9 mouse cellular contexts compared by ENCODE assay signal in genomic region chr4:149097956-149098355, GRCm38 (mm10). TPM values are rescaled to one million over a fixed set of nuclear protein-coding genes. Genes with fewer than 3 reads are reported as not detected.
DNase-seq lines count a peak whose midpoint lies in the region; ATAC-seq and TF ChIP-seq lines count a peak whose summit lies in the region.
"Had no signal": no experiment of that assay in that cellular context is flagged by ENCODE, and none has a peak within 500 bp of the region (broad histone marks: within the 10 kb centered on the region; RNA-seq: fewer than 3 reads in every experiment).

No protein-coding gene starts in this region.

- H3K27me3 ChIP-seq in megakaryocyte, embryonic 14.5 days (replicated peaks) = no peaks in the 10 kb centered on the region
- no peaks in the 10 kb centered on the region for H3K27me3 ChIP-seq in limb, embryonic 10.5 days (ENCODE audit: low read depth, poor library complexity, severe bottlenecking)
- no peaks in the 10 kb centered on the region for H3K27me3 ChIP-seq in stomach, embryonic 16.5 days (ENCODE audit: control insufficient read depth, insufficient read depth, low read length)

- H3K4me1 ChIP-seq in megakaryocyte, embryonic 14.5 days = peaks cover 29% of the 10 kb centered on the region
- peaks cover 15% of the 10 kb centered on the region for H3K4me1 ChIP-seq in limb, embryonic 10.5 days
- H3K4me1 ChIP-seq in stomach, embryonic 16.5 days (ENCODE audit: control insufficient read depth, insufficient read depth, low read length) = peaks cover 10% of the 10 kb centered on the region

- H3K4me2 ChIP-seq in stomach, embryonic 16.5 days (ENCODE audit: low read depth, low read length) = peak overlapping the region; percentile 99; the same call in 1 of the 2 replicates

- DNase-seq in gastrocnemius, adult 2 months = no peak
- DNase-seq in gastrocnemius, adult 8-10 months (ENCODE audit: low spot score in 2 of 2) = no peak
- DNase-seq in limb, embryonic 10.5 days (ENCODE audit: low spot score) = no peak
- DNase-seq in layer of hippocampus, adult 18-20 months (ENCODE audit: low spot score in 2 of 2) = no peak
- DNase-seq in thymus, postnatal 4 days = no peak

- H3K4me3 ChIP-seq in gastrocnemius, adult 2 months = peak overlapping the region; percentile 86
- peak overlapping the region; percentile 98 for H3K4me3 ChIP-seq in megakaryocyte, embryonic 14.5 days (replicated peaks)
- peak overlapping the region; percentile 82 for H3K4me3 ChIP-seq in limb, embryonic 10.5 days
- H3K4me3 ChIP-seq in stomach, embryonic 16.5 days (replicated peaks; ENCODE audit: low read length) = peak overlapping the region; percentile 100

- H3K27ac ChIP-seq in gastrocnemius, adult 2 months = no peak overlapping the region
- no peak overlapping the region for H3K27ac ChIP-seq in limb, embryonic 10.5 days
- 0 out of 2 replicates have a peak overlapping the region, but pooled peaks have one; percentile 18 for H3K27ac ChIP-seq in stomach, embryonic 16.5 days (ENCODE audit: low read length)

- H3K9ac ChIP-seq in stomach, embryonic 16.5 days (ENCODE audit: low read length) = peak overlapping the region; percentile 97

- TF ChIP-seq CTCF in gastrocnemius, adult 2 months (IDR thresholded peaks at IDR 0.05) = no peak

- WGBS in limb, embryonic 10.5 days = 85% methylated on average over 3 of the region's 3 CpGs
- WGBS in stomach, embryonic 16.5 days = 67% methylated on average over 3 of the region's 3 CpGs

- H3K36me3 ChIP-seq in megakaryocyte, embryonic 14.5 days (replicated peaks; ENCODE audit: low read length) = peaks cover 12% of the 10 kb centered on the region
- H3K36me3 ChIP-seq in limb, embryonic 10.5 days = peaks cover 14% of the 10 kb centered on the region
- H3K36me3 ChIP-seq in stomach, embryonic 16.5 days (ENCODE audit: control insufficient read depth, insufficient read depth, low read length) = peaks cover 5% of the 10 kb centered on the region; the same call in 1 of the 2 replicates

- H3K9me3 ChIP-seq in megakaryocyte, embryonic 14.5 days = no peaks in the 10 kb centered on the region
- no peaks in the 10 kb centered on the region for H3K9me3 ChIP-seq in limb, embryonic 10.5 days (replicated peaks)
- H3K9me3 ChIP-seq in stomach, embryonic 16.5 days (replicated peaks; ENCODE audit: control insufficient read depth, low read length) = no peaks in the 10 kb centered on the region

- ATAC-seq in megakaryocyte, adult 5-6 weeks (ENCODE audit: poor library complexity, severe bottlenecking) = no peak
- ATAC-seq in stomach, embryonic 16.5 days (ENCODE audit: insufficient read depth, low FRiP score) = no peak

- intact Hi-C loops in gastrocnemius, adult 2 months (cut with DNase I) = no loop called here

RNA-seq across cellular contexts. Expression of gene Pex14, which starts 1.7 kb away (rescaled TPM):
- 10 to 100 TPM; 21.6 to 24.3 TPM for total RNA-seq in gastrocnemius, adult 2 months (2021)
- 10 to 100 TPM; 21.1 to 23.9 (median 23.4) TPM for total RNA-seq in gastrocnemius, adult 8-10 months (2022)
- 40.1 and 45.3 TPM in 2 replicates for polyA plus RNA-seq in megakaryocyte, embryonic 14.5 days (2012; ENCODE audit: insufficient read depth, low replicate concordance)
- 7.7 and 7.8 TPM in 2 replicates for total RNA-seq in megakaryocyte, adult 5-6 weeks (2015)
- total RNA-seq in megakaryocyte, adult 5-6 weeks (2017) = 10.7 and 12.3 TPM in 2 replicates
- polyA plus RNA-seq in limb, embryonic 10.5 days (2016; fragmentation: Nextera tagmentation; extraction: Ambion mirVana) = 65.0 and 66.1 TPM in 2 replicates
- polyA plus RNA-seq in stomach, embryonic 16.5 days (2015; fragmentation: Nextera tagmentation; extraction: Ambion mirVana) = 49.8 and 51.2 TPM in 2 replicates
- 10 to 100 TPM; 46.7 to 47.1 TPM for total RNA-seq in layer of hippocampus, adult 18-20 months (2021)

RNA-seq across cellular contexts. Expression of gene Dffa, which starts 6.0 kb away (rescaled TPM):
- total RNA-seq in gastrocnemius, adult 2 months (2021) = 10 to 100 TPM; 60.4 to 90.0 TPM
- 10 to 100 TPM; 71.6 to 76.6 (median 74.8) TPM for total RNA-seq in gastrocnemius, adult 8-10 months (2022)
- 1.9 and 3.8 TPM in 2 replicates for polyA plus RNA-seq in megakaryocyte, embryonic 14.5 days (2012; ENCODE audit: insufficient read depth, low replicate concordance)
- total RNA-seq in megakaryocyte, adult 5-6 weeks (2015) = 11.5 and 14.6 TPM in 2 replicates
- 14.8 and 16.7 TPM in 2 replicates for total RNA-seq in megakaryocyte, adult 5-6 weeks (2017)
- 30.6 and 33.8 TPM in 2 replicates for polyA plus RNA-seq in limb, embryonic 10.5 days (2016; fragmentation: Nextera tagmentation; extraction: Ambion mirVana)
- polyA plus RNA-seq in stomach, embryonic 16.5 days (2015; fragmentation: Nextera tagmentation; extraction: Ambion mirVana) = 32.3 and 35.8 TPM in 2 replicates
- 10 to 100 TPM; 48.8 to 50.7 TPM for total RNA-seq in layer of hippocampus, adult 18-20 months (2021)

RNA-seq across cellular contexts. Expression of gene Cort, which starts 28.6 kb away (rescaled TPM):
- under 1 TPM; 0.36 to 0.51 TPM for total RNA-seq in gastrocnemius, adult 2 months (2021)
- under 1 TPM in 2 of 4 experiments, not detected in 2; 0.53 to 0.61 TPM for total RNA-seq in gastrocnemius, adult 8-10 months (2022)
- polyA plus RNA-seq in megakaryocyte, embryonic 14.5 days (2012; ENCODE audit: insufficient read depth, low replicate concordance) = 3.4 TPM in 1 of 2 replicates, not detected in the other
- not detected in 2 replicates for total RNA-seq in megakaryocyte, adult 5-6 weeks (2015)
- total RNA-seq in megakaryocyte, adult 5-6 weeks (2017) = 0.51 TPM in 1 of 2 replicates, not detected in the other
- polyA plus RNA-seq in limb, embryonic 10.5 days (2016; fragmentation: Nextera tagmentation; extraction: Ambion mirVana) = 0.23 and 0.24 TPM in 2 replicates
- polyA plus RNA-seq in stomach, embryonic 16.5 days (2015; fragmentation: Nextera tagmentation; extraction: Ambion mirVana) = not detected in 2 replicates
- total RNA-seq in layer of hippocampus, adult 18-20 months (2021) = 10 to 100 TPM in 1 of 2 experiments, 1 to 10 TPM in 1; 9.8 to 13.8 TPM
- total RNA-seq: hematopoietic stem cell, adult 5-6 weeks had no signal

RNA-seq across cellular contexts. Expression of gene Cenps, which starts 39.5 kb away (rescaled TPM):
- total RNA-seq in gastrocnemius, adult 2 months (2021) = 1 to 10 TPM; 6.5 to 7.0 TPM
- total RNA-seq in gastrocnemius, adult 8-10 months (2022) = 1 to 10 TPM; 5.2 to 8.7 (median 6.2) TPM
- polyA plus RNA-seq in megakaryocyte, embryonic 14.5 days (2012; ENCODE audit: insufficient read depth, low replicate concordance) = 7.5 TPM in 1 of 2 replicates, not detected in the other
- 13.0 and 15.8 TPM in 2 replicates for total RNA-seq in megakaryocyte, adult 5-6 weeks (2015)
- 7.7 and 18.6 TPM in 2 replicates for total RNA-seq in megakaryocyte, adult 5-6 weeks (2017)
- 56.2 and 59.6 TPM in 2 replicates for polyA plus RNA-seq in limb, embryonic 10.5 days (2016; fragmentation: Nextera tagmentation; extraction: Ambion mirVana)
- 22.3 and 24.5 TPM in 2 replicates for polyA plus RNA-seq in stomach, embryonic 16.5 days (2015; fragmentation: Nextera tagmentation; extraction: Ambion mirVana)
- total RNA-seq in layer of hippocampus, adult 18-20 months (2021) = 10 to 100 TPM; 21.1 to 23.8 TPM

Comparison
In these comparisons a context has a peak if more than half of its experiments do, and no peak if none do; other contexts are left out.
1. RNA of gene Cort, which starts 28.6 kb away (total RNA-seq): 9.8 to 13.8 TPM in layer of hippocampus, adult 18-20 months; 0.53 to 0.61 TPM in gastrocnemius, adult 8-10 months, 0.51 TPM in megakaryocyte, adult 5-6 weeks and 0.36 to 0.51 TPM in gastrocnemius, adult 2 months; every median in the first group is over 4 times any median in the second.
2. Peak in every context shown above with its lines, with median percentiles within 50 percentile points of each other: H3K4me3 ChIP-seq.